Mouse (Mus musculus) adrenal gland, adult 2 months (tissue): ENCODE results near the gene Grpel1. TPM values are rescaled to one million over a fixed set of nuclear protein-coding genes. Genes with fewer than 3 reads are reported as not detected.

ENCODE experiments used
- DNase-seq: peaks from one replicate; pipeline ENCODE4 v3.0.0; 2021
- polyA plus RNA-seq: library from polyadenylated mRNA; depleted of rRNA; stranded (reverse); fragments of >200 nt; gene quantifications from 2 replicates; pipeline ENCODE4 v1.2.3, GENCODE M21; 2012; rRNA removed
- total RNA-seq, 2 experiments: library from RNA; stranded (reverse); gene quantifications; 2 replicates each; pipeline ENCODE4 v1.2.3; 2021

The Grpel1 gene
- total and polyA plus RNA-seq, 3 experiments: 28.7 to 86.9 (median 79.9) TPM

DNA sequence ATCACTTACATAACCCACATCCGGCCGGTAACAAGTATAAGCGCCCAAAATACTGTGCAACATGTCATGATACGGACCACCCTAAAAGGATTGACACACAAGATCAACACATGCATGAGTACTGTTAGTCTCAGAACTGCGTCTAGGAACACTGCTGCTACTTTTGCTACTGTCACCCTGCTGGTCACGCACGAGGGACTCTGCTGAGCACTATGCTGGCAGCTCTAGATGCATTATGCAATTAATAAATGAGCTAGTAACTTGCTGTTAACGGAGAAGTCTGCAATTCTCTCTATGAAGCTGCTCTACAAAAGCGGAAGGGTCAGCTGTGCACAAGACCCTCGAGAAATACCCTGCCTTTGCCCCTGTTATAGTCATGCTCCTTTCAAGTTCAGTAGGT is 43.6 kb downstream of the Grpel1 start:
- no peak for DNase-seq

DNA sequence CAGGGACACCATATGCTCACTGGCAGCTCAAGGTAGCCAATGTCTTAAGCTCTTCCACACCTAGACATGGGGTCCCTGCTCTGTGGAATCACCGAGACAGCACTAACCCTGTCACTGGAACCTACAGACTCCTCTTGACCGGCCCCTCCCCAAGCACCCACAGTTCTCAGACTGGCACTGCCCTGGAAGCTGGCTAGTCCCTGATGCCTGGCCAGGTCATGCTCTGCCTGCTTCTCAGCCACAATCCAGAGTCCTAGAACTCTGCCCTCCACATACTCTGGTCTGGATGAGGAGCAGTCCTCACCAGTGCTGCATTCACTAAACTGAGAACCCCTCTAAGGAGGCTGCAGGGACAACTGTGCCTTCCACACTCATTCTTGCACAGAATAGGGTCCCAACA is 46.2 kb downstream of the Grpel1 start:
- DNase-seq: no peak

DNA sequence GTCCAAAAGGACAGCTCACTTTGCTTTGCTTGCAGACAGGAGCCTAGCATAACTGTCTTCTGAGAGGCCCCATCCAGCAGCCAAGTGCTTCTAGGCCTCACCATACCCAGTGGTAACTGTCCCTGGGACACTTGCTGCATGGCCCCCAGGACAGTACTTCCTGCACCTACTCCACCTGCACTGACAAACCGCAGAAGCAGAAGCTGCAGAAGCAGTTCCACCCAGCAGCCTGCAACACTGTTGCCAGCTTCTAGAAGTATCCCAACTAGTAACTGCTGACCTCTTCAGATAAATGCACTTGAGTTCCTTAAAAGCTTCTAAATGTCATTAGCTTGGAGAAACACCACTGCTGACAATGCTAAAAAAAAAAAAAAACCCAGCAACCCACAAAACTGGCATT is 50.3 kb downstream of the Grpel1 start:
- no peak for DNase-seq

DNA sequence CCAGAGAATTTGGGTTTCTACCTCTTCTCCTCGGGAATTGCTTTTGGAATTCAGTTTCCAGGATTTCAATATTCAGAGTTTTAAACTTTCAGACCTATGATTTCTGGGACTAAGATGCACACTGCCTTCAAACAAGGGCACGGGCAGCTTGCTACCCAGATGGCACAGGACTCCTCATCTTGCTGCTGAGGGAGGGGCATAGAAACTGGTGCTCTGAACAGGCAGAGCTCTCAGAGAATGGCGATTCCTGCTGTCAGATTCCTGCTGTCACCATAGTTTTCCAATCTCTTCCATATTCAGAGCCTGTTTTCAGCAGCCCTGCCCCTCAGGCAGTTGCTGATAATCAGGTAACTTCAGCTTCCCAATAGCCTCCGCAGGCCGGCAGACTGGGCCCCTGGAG is 50.8 kb downstream of the Grpel1 start:
- no peak for DNase-seq

DNA sequence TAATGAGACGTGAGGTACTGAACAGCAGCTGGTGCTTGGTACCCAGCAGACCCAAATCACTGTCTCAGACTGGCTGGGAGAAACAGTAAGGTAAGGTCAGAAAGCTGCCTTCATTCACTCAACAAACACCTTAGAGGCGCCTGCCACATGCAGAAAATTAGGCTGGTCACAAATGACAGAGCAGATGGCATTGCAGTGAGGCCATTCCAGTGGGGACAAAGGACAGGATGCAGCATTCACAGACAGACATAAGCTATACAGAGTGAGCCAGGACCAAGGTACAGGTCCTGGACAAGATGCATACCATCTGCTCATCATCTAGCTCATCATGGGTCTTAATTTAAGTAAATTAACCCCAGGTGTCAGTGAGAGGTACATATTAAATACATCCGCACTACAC is 52.8 kb downstream of the Grpel1 start:
- no peak for DNase-seq

DNA sequence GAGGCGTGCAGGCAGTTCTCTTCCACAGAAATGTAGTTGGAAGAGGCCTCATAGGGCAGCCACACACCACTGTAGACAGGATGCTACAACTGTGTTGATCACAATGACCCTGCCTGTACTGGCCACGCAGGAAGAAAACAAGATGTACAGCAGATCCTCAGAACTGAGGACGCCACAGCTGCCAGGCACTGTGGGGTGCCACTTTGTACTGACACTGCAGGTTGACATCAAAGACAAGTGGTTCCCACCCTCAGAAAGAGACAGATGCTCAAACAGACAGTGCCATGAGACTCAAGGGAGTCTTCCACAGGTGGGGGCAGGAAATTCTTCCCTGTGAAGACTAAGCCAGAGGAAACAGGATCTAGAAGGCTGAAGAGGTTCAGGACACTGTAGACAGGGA is 55.0 kb downstream of the Grpel1 start:
- DNase-seq: no peak

DNA sequence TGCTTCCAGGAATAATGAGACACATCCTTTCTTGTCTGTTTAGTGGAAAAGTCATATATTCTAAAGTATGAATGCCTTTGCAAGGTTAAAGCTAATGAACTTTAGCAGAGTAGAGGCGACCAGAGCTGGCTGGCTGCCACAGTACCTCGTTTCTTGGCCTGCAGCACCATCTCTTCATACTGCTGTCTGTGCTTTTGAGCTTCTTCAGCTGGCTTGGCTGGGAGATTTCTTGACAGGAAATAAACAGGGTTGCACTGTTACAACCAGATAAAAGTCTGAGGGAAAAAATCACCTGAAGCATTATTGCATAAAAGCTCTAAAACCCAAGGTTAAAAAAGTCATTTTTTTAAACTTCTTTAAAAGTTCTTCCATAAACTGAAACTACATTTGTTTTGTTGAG is 58.0 kb downstream of the Grpel1 start:
- no peak for DNase-seq

DNA sequence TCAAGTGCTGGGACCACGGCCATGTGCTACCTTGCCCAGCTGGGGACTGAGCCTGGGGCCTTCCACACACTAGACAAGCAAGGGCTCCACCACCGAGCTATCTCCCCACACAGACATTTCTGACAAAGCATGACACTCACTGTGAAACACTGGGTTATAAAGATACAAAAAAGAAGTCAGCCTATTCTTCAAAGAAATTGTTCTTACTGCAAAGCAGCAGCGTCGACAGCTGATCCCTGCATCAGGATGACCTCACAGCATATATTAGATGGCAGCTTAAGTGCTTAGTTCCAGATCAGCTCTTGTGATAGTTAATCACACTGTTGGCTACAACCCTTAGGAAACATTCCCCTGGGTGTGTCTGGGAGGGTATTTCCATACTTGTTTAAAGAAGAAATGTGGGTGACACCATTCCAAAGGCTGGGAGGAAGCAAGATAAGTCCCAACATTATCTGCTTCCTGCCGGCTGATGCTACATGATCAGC is 58.5 kb downstream of the Grpel1 start:
- no peak for DNase-seq

Other genes with a start within 250 kb of the Grpel1 start
- gene Sorcs2, start 66.9 kb upstream of the Grpel1 start, total RNA-seq: 10 to 100 TPM in 1 of 2 experiments, 1 to 10 TPM in 1; 10.0 to 16.4 TPM
- 18.4 and 19.7 TPM in 2 replicates for gene Sorcs2, start 66.9 kb upstream of the Grpel1 start, polyA plus RNA-seq
- 10 to 100 TPM; 31.9 to 39.4 TPM for gene Tada2b, start 19.3 kb downstream of the Grpel1 start, total RNA-seq
- gene Tada2b, start 19.3 kb downstream of the Grpel1 start, polyA plus RNA-seq: 24.0 and 25.9 TPM in 2 replicates
- under 1 TPM; 0.35 to 0.52 TPM for gene Ccdc96, start 19.6 kb downstream of the Grpel1 start, total RNA-seq
- 0.10 TPM in 1 of 2 replicates, not detected in the other for gene Ccdc96, start 19.6 kb downstream of the Grpel1 start, polyA plus RNA-seq
- gene Tbc1d14, start 128.3 kb downstream of the Grpel1 start, total RNA-seq: 10 to 100 TPM; 42.1 to 47.0 TPM
- 16.3 and 18.8 TPM in 2 replicates for gene Tbc1d14, start 128.3 kb downstream of the Grpel1 start, polyA plus RNA-seq
- 10 to 100 TPM; 64.4 to 83.5 TPM for gene D5Ertd579e, start 231.0 kb downstream of the Grpel1 start, total RNA-seq
- gene D5Ertd579e, start 231.0 kb downstream of the Grpel1 start, polyA plus RNA-seq: 13.7 and 13.9 TPM in 2 replicates